Mouse (Mus musculus): Measurements from ENCODE around the gene Syt7. TPM values are rescaled to one million over a fixed set of nuclear protein-coding genes. Genes with fewer than 3 reads are reported as not detected.

Syt7 gene
- polyA plus RNA-seq, 1 experiment from 2014 or later: 4.7 TPM

DNA sequence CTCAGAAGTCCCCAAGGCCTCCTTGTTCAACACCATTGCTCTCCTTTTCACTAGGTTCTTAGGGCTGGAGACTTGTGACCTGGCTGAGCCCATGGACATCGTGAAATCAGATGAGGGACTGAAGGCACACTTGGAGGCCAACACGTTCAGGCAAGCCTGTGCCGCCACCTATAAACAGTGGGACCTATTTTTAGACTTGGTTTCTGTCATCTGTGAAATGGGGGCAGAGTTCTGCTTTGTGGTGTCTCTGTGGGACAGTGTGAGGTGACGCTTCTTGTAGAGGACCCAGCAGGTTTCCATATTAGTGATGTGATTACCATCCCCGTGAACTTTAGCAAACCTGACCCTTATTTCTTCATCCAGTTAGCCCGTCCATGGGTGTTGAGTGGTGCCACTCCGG lies 36.7 kb upstream of the Syt7 start:
- no peak for ATAC-seq (ENCODE audit: insufficient read depth, low FRiP score, low TSS enrichment)
- no peak for DNase-seq (ENCODE audit: low spot score)
- H3K4me3 ChIP-seq (ENCODE audit: low read depth, low read length): no peak overlapping the region
- no peaks in the 10 kb centered on the region for H3K9me3 ChIP-seq (ENCODE audit: control insufficient read depth, low read length)
- no peaks in the 10 kb centered on the region for H3K27me3 ChIP-seq (ENCODE audit: control insufficient read depth, insufficient read depth, low read length)
- H3K9ac ChIP-seq (ENCODE audit: low read length): no peak overlapping the region
- H3K4me2 ChIP-seq (ENCODE audit: low read depth): no peak overlapping the region
- no peaks in the 10 kb centered on the region for H3K36me3 ChIP-seq (ENCODE audit: control insufficient read depth, insufficient read depth, low read length)
- H3K27ac ChIP-seq (ENCODE audit: low read depth, low read length): no peak overlapping the region
- peaks cover 4% of the 10 kb centered on the region for H3K4me1 ChIP-seq (ENCODE audit: control insufficient read depth, insufficient read depth, low read length)
- WGBS: 86% methylated on average over 7 of the region's 7 CpGs

DNA sequence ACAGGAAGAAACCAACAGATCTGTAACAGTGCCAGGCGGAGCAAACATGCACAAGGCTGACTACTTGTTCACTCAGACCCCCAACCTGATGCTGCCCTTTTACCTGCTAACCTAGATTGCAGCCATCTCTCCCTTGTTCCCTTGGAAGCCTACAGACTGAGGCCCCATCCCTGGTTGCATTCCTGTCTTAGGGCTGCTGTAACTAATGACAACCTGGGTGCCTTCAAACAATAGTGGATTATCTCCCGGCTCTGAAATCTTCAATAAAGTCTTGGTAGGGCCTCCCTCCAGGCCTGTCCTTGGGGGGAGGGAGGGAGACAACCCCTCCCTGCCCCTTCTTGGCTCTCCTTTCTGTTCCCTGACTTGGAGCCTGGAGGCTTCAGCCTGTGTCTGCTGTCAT lies 34.1 kb upstream of the Syt7 start:
- Histone ChIP-seq H3K4me2 (ENCODE audit: low read depth) (no peak overlapping the region), H3K9me3 (ENCODE audit: control insufficient read depth, low read length) (no peaks in the 10 kb centered on the region), H3K4me3 (ENCODE audit: low read depth, low read length) (no peak overlapping the region), H3K27ac (ENCODE audit: low read depth, low read length) (no peak overlapping the region), H3K9ac (ENCODE audit: low read length) (no peak overlapping the region), H3K4me1 (ENCODE audit: control insufficient read depth, insufficient read depth, low read length) (peaks cover 5% of the 10 kb centered on the region), H3K36me3 (ENCODE audit: control insufficient read depth, insufficient read depth, low read length) (no peaks in the 10 kb centered on the region), H3K27me3 (ENCODE audit: control insufficient read depth, insufficient read depth, low read length) (no peaks in the 10 kb centered on the region)
- WGBS: 53% methylated on average over 2 of the region's 2 CpGs
- ATAC-seq (ENCODE audit: insufficient read depth, low FRiP score, low TSS enrichment): no peak
- no peak for DNase-seq (ENCODE audit: low spot score)

DNA sequence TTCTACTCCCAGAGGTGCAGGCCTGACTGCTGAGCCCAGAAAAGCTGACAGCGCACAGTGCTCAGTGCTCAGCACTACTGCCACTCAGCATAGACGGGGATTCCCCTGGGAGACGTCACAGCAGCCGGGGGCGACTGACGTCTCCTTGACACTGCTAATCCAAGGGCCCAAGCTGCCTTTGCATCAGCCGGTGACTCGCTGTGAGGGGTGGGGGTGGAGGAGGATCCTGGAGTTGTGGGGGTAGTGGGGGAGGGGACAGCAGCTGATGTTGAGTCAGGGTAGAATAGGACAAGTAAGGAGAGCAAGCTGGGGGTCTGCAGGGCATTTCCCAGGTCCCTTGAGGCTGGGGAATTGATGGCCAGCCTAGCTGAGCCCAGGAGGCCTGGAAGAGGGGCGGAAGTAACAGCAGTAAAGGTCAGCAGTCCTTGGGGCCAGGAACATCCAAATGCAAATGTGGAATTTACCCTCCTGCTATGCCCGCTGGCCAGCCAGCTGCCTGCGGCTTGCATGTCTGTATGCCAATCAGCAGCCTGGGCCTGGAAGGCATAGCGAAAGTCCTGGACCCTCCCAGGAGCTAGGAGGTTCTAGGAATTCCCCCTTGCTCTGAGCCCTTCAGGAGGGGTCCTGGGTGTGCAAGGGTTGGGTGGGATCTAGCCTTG lies 31.9 kb upstream of the Syt7 start:
- no peak overlapping the region for H3K4me2 ChIP-seq (ENCODE audit: low read depth)
- peaks cover 5% of the 10 kb centered on the region for H3K4me1 ChIP-seq (ENCODE audit: control insufficient read depth, insufficient read depth, low read length)
- peak; percentile 50 for DNase-seq (ENCODE audit: low spot score)
- H3K9ac ChIP-seq (ENCODE audit: low read length): no peak overlapping the region
- H3K9me3 ChIP-seq (ENCODE audit: control insufficient read depth, low read length): no peaks in the 10 kb centered on the region
- H3K36me3 ChIP-seq (ENCODE audit: control insufficient read depth, insufficient read depth, low read length): no peaks in the 10 kb centered on the region
- no peak overlapping the region for H3K4me3 ChIP-seq (ENCODE audit: low read depth, low read length)
- H3K27ac ChIP-seq (ENCODE audit: low read depth, low read length): no peak overlapping the region
- 5% methylated on average over 12 of the region's 12 CpGs for WGBS
- H3K27me3 ChIP-seq (ENCODE audit: control insufficient read depth, insufficient read depth, low read length): no peaks in the 10 kb centered on the region
- ATAC-seq (ENCODE audit: insufficient read depth, low FRiP score, low TSS enrichment): peak; percentile 53

DNA sequence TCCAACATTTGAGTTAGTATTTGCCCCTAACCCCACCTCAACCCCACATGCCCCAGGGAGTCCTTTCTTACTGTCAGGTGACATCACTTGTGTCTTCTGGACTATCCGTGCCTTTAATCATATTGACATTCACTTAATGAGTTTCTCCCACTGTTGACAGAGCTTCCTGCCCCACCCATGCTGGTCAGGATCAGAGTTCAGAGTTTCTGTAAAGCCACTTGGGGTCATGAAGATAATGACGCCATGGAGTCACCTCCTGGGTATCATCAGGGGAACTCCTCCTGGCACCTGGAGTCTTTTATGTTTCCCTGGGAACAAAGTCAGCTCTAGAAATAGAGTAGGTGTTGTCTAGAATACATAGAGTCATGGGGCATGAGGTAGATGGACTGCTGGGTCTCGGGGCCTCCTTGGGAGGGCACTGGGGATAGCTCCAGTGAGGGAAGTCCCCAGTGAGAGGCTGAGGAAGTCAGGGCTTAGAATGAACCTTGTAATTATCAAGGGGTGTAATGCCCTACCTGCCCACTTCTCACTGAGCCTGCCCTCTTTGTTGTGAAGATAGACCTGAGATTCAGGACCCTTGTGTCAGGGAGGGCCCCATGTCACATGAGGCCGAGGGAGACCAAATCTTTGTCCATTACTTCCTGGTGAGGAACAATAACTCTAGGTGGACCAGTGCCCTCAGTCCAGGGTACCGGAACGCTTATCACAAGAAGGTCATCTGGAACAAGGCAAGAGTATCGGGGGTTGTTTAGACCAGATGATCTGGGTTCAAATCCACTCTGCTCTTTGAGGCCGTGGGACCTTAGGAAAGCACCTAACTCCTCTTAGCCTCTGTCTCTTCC lies 29.6 kb upstream of the Syt7 start:
- no peak overlapping the region for H3K4me3 ChIP-seq (ENCODE audit: low read depth, low read length)
- no peaks in the 10 kb centered on the region for H3K27me3 ChIP-seq (ENCODE audit: control insufficient read depth, insufficient read depth, low read length)
- H3K9ac ChIP-seq (ENCODE audit: low read length): no peak overlapping the region
- H3K4me1 ChIP-seq (ENCODE audit: control insufficient read depth, insufficient read depth, low read length): peaks cover 5% of the 10 kb centered on the region
- WGBS: 85% methylated on average over 8 of the region's 8 CpGs
- no peak for DNase-seq (ENCODE audit: low spot score)
- H3K27ac ChIP-seq (ENCODE audit: low read depth, low read length): no peak overlapping the region
- no peaks in the 10 kb centered on the region for H3K36me3 ChIP-seq (ENCODE audit: control insufficient read depth, insufficient read depth, low read length)
- H3K9me3 ChIP-seq (ENCODE audit: control insufficient read depth, low read length): no peaks in the 10 kb centered on the region
- no peak for ATAC-seq (ENCODE audit: insufficient read depth, low FRiP score, low TSS enrichment)
- H3K4me2 ChIP-seq (ENCODE audit: low read depth): no peak overlapping the region

DNA sequence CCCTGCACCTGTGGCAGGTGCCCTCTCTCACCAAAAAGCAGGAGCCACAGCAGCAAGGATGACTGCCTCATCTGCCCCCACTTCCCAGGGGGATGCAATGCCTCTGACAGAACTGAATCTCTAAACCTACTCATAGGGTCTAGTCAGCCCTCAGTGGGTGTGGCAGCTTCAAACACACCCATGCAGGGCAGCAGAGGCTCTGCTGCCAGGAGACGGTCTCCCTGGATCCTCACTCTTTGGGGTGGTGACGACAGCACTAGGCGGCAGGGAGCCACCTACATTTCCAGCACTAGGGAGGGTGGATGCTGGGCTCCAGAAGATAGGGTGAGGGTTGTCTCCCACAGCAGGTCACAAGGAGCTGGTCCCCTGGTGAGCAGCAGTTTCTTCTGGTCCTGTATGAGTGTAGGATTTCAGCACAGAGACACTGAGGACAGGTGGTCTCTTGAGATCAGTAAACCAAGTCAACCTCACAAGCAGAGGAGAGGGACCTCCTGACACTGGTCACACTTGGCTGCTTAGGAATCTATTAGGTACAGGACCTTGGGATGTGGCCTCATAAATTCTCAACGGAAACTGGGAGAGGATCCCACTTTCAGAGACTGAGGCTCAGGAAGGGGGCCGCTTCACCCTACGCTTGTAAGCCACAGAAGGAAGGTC lies 26.3 kb upstream of the Syt7 start:
- H3K9me3 ChIP-seq (ENCODE audit: control insufficient read depth, low read length): no peaks in the 10 kb centered on the region

DNA sequence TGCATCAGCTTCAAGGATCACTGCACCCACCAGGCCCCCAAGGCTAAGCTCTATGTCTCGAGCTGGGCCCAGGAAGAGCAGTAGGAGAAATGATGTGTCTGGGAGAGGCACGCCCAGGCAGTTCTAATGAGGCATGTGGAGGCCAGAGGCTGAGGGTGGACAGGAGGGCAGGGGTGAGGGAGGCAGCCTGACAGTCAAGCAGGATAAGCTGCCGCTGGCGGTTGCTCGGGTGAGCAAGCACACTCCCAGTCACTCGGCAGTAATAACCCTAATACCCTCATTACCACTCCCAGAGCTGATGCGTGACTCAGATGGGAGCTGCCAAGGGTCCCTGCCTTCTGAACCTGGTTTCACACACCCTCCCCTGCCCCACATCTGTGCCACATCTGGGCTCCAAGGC lies 25.0 kb upstream of the Syt7 start:
- Histone ChIP-seq H3K9me3 (ENCODE audit: control insufficient read depth, low read length) (no peaks in the 10 kb centered on the region), H3K27me3 (ENCODE audit: control insufficient read depth, insufficient read depth, low read length) (no peaks in the 10 kb centered on the region), H3K4me2 (ENCODE audit: low read depth) (no peak overlapping the region), H3K9ac (ENCODE audit: low read length) (no peak overlapping the region), H3K4me1 (ENCODE audit: control insufficient read depth, insufficient read depth, low read length) (no peaks in the 10 kb centered on the region), H3K4me3 (ENCODE audit: low read depth, low read length) (no peak overlapping the region), H3K36me3 (ENCODE audit: control insufficient read depth, insufficient read depth, low read length) (no peaks in the 10 kb centered on the region), H3K27ac (ENCODE audit: low read depth, low read length) (0 out of 2 replicates have a peak overlapping the region, but pooled peaks have one; percentile 23)
- no peak for ATAC-seq (ENCODE audit: insufficient read depth, low FRiP score, low TSS enrichment)
- 6% methylated on average over 7 of the region's 7 CpGs for WGBS
- DNase-seq (ENCODE audit: low spot score): peak; percentile 37

More for the DNA sequence above, 26.3 kb upstream of the Syt7 start:
- Histone ChIP-seq H3K36me3 (ENCODE audit: control insufficient read depth, insufficient read depth, low read length) (no peaks in the 10 kb centered on the region), H3K27me3 (ENCODE audit: control insufficient read depth, insufficient read depth, low read length) (no peaks in the 10 kb centered on the region), H3K27ac (ENCODE audit: low read depth, low read length) (no peak overlapping the region), H3K4me2 (ENCODE audit: low read depth) (no peak overlapping the region), H3K4me3 (ENCODE audit: low read depth, low read length) (no peak overlapping the region), H3K4me1 (ENCODE audit: control insufficient read depth, insufficient read depth, low read length) (no peaks in the 10 kb centered on the region), H3K9ac (ENCODE audit: low read length) (no peak overlapping the region)
- 67% methylated on average over 6 of the region's 6 CpGs for WGBS
- DNase-seq (ENCODE audit: low spot score) (no peak), ATAC-seq (ENCODE audit: insufficient read depth, low FRiP score, low TSS enrichment) (no peak)

DNA sequence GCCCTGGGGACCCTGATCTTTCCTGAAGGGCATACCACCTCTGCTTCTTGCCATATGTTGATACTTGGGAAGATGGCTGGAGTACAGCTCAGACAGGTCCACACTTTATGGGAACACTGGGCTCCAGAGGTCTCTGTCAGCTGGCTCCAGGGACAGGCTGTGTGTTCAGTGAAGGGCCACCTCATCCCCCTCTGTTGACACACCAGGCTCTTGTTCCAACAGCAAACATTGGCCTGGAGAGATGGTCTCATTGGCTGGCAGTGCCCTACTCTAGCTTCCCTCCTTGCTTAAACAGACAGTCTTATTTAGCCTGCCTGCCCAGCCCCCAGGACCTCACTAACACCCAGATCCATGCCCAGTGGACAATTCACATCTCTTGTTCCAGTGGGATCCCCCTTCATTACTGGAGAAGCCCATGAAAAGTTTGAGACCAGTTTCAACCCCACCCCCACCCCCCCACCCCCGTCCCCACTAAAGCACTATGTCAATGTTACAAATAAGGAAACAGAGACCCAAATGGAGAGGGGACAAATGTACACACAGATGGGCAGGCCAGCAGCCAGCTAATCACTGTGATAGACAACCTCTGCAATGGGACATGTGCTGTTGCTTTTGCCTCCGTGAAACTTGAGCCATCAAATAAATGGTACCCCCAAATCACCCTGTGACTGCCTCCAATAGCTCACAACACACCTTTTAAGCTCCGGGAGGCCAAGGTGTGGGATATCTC lies 22.6 kb upstream of the Syt7 start:
- WGBS: 52% methylated on average over 3 of the region's 3 CpGs
- no peak for DNase-seq (ENCODE audit: low spot score)

DNA sequence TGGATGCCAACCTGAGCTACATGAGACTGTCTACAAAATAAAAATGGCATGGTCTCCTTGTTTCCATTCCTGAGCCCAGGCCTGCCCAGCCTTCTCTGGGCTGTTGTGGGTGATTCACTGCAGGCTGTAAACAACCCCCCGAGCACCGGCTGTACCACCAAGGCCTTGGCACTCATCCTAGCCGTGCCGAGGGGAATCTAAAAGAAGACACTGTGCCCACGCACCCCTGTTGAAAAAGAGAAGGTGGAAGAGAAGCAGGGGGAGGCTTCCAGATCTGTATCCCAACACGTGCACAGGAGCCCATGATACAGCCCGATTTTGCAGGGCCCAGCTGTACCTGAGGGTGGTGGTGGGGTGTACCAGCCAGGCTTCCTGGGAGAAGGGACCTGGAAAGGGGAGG lies 21.1 kb upstream of the Syt7 start:
- Histone ChIP-seq H3K36me3 (ENCODE audit: control insufficient read depth, insufficient read depth, low read length) (no peaks in the 10 kb centered on the region), H3K4me3 (ENCODE audit: low read depth, low read length) (no peak overlapping the region), H3K9me3 (ENCODE audit: control insufficient read depth, low read length) (no peaks in the 10 kb centered on the region), H3K27me3 (ENCODE audit: control insufficient read depth, insufficient read depth, low read length) (no peaks in the 10 kb centered on the region), H3K9ac (ENCODE audit: low read length) (no peak overlapping the region), H3K27ac (ENCODE audit: low read depth, low read length) (no peak overlapping the region), H3K4me2 (ENCODE audit: low read depth) (no peak overlapping the region), H3K4me1 (ENCODE audit: control insufficient read depth, insufficient read depth, low read length) (no peaks in the 10 kb centered on the region)
- 87% methylated on average over 7 of the region's 7 CpGs for WGBS
- DNase-seq (ENCODE audit: low spot score) (no peak), ATAC-seq (ENCODE audit: insufficient read depth, low FRiP score, low TSS enrichment) (no peak)

More for the DNA sequence above, 22.6 kb upstream of the Syt7 start:
- H3K9ac ChIP-seq (ENCODE audit: low read length): no peak overlapping the region
- no peak overlapping the region for H3K27ac ChIP-seq (ENCODE audit: low read depth, low read length)
- no peak overlapping the region for H3K4me2 ChIP-seq (ENCODE audit: low read depth)
- H3K27me3 ChIP-seq (ENCODE audit: control insufficient read depth, insufficient read depth, low read length): no peaks in the 10 kb centered on the region
- no peak for ATAC-seq (ENCODE audit: insufficient read depth, low FRiP score, low TSS enrichment)
- H3K36me3 ChIP-seq (ENCODE audit: control insufficient read depth, insufficient read depth, low read length): no peaks in the 10 kb centered on the region
- no peak overlapping the region for H3K4me3 ChIP-seq (ENCODE audit: low read depth, low read length)
- H3K4me1 ChIP-seq (ENCODE audit: control insufficient read depth, insufficient read depth, low read length): no peaks in the 10 kb centered on the region
- H3K9me3 ChIP-seq (ENCODE audit: control insufficient read depth, low read length): no peaks in the 10 kb centered on the region
